ENCODE assay signal across 19 mouse cellular contexts in the genomic region with DNA sequence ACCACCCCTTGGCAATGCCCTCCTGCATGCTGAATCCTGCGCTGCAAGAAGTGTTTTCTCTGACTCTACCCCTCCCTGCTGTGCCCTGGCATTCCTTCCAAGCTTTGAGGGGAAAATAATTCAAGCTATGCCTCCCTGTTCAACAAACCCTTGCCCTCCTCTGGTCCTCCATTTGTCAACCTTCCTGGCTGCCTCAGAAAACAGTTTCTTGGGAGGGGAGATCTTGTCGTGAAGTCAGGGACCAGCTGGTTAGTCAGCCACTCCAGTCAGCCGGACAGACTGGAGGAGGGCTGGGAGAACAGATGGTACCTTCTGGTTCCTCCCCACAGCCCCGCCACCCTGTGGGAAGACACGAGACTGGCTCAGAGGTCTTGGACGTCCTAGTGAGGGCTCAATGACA. TPM values are rescaled to one million over a fixed set of nuclear protein-coding genes. Genes with fewer than 3 reads are reported as not detected.
DNase-seq lines count a peak whose midpoint lies in the region; ATAC-seq and TF ChIP-seq lines count a peak whose summit lies in the region.
"Had no signal": no experiment of that assay in that cellular context is flagged by ENCODE, and none has a peak within 500 bp of the region (broad histone marks: within the 10 kb centered on the region; RNA-seq: fewer than 3 reads in every experiment).

No protein-coding gene starts in this region.

- no peak overlapping the region for H3K4me2 ChIP-seq in kidney, embryonic 16.5 days (replicated peaks; ENCODE audit: low read depth, low read length)
- H3K4me2 ChIP-seq in stomach, embryonic 16.5 days (ENCODE audit: low read depth, low read length), result no peak overlapping the region
- H3K4me2 ChIP-seq in stomach, postnatal 0 days (replicated peaks; ENCODE audit: low read depth), result no peak overlapping the region
- H3K4me2 ChIP-seq: heart, embryonic 15.5 days had no signal

- H3K9ac ChIP-seq in kidney, embryonic 16.5 days (replicated peaks; ENCODE audit: low read length), result no peak overlapping the region
- H3K9ac ChIP-seq in stomach, embryonic 16.5 days (ENCODE audit: low read length), result peak overlapping the region; percentile 14; the same call in 1 of the 2 replicates
- no peak overlapping the region; the same call in 1 of the 2 replicates for H3K9ac ChIP-seq in stomach, postnatal 0 days (ENCODE audit: low read length)
- H3K9ac ChIP-seq: heart, embryonic 15.5 days; liver, embryonic 14.5 days had no signal

- no peak for TF ChIP-seq POLR2A in kidney, adult 2 months (IDR thresholded peaks at IDR 0.05; ENCODE audit: low read depth, low read length)

- H3K36me3 ChIP-seq in kidney, adult 2 months (ENCODE audit: control insufficient read depth, insufficient read depth, low read length), result peaks cover 5% of the 10 kb centered on the region; the same call in 1 of the 2 replicates
- peaks cover 6% of the 10 kb centered on the region for H3K36me3 ChIP-seq in kidney, embryonic 16.5 days (ENCODE audit: insufficient read depth, low read length)
- H3K36me3 ChIP-seq in stomach, embryonic 16.5 days (ENCODE audit: control insufficient read depth, insufficient read depth, low read length), result no peaks in the 10 kb centered on the region
- 0 out of 2 replicates have a peak, but pooled peaks cover 2% of the 10 kb centered on the region for H3K36me3 ChIP-seq in stomach, postnatal 0 days (ENCODE audit: control insufficient read depth, insufficient read depth, low read length)

- no peaks in the 10 kb centered on the region for H3K27me3 ChIP-seq in kidney, adult 2 months (replicated peaks; ENCODE audit: control insufficient read depth, insufficient read depth, low read length)
- no peaks in the 10 kb centered on the region for H3K27me3 ChIP-seq in kidney, embryonic 16.5 days (ENCODE audit: insufficient read depth, low read length)
- no peaks in the 10 kb centered on the region for H3K27me3 ChIP-seq in stomach, embryonic 16.5 days (ENCODE audit: control insufficient read depth, insufficient read depth, low read length)
- no peaks in the 10 kb centered on the region for H3K27me3 ChIP-seq in stomach, postnatal 0 days (ENCODE audit: control insufficient read depth, insufficient read depth, low read length)
- H3K27me3 ChIP-seq: heart, embryonic 15.5 days had no signal

- peaks cover 52% of the 10 kb centered on the region for H3K4me1 ChIP-seq in kidney, adult 2 months (ENCODE audit: control insufficient read depth, insufficient read depth, low read length)
- peaks cover 30% of the 10 kb centered on the region for H3K4me1 ChIP-seq in kidney, embryonic 16.5 days (ENCODE audit: insufficient read depth, low read length)
- peaks cover 35% of the 10 kb centered on the region for H3K4me1 ChIP-seq in stomach, embryonic 16.5 days (ENCODE audit: control insufficient read depth, insufficient read depth, low read length)
- H3K4me1 ChIP-seq in stomach, postnatal 0 days (replicated peaks; ENCODE audit: control insufficient read depth, insufficient read depth), result peaks cover 3% of the 10 kb centered on the region

- no peak for TF ChIP-seq CTCF in kidney, adult 2 months (conservative IDR thresholded peaks at IDR 0.05; ENCODE audit: insufficient read depth, insufficient read length, low read depth, low read length)
- TF ChIP-seq CTCF in stomach, postnatal 0 days (IDR thresholded peaks at IDR 0.05; ENCODE audit: low read depth), result no peak

- no peak for TF ChIP-seq EP300 in stomach, postnatal 0 days (optimal IDR thresholded peaks at IDR 0.05)

- H3K9me3 ChIP-seq in kidney, embryonic 16.5 days (ENCODE audit: low read length), result no peaks in the 10 kb centered on the region
- H3K9me3 ChIP-seq in stomach, embryonic 16.5 days (replicated peaks; ENCODE audit: control insufficient read depth, low read length), result no peaks in the 10 kb centered on the region
- no peaks in the 10 kb centered on the region for H3K9me3 ChIP-seq in stomach, postnatal 0 days (ENCODE audit: control insufficient read depth, low read length)
- H3K9me3 ChIP-seq: heart, embryonic 15.5 days; limb, embryonic 10.5 days had no signal

- no peak for DNase-seq in kidney, adult 2 months
- DNase-seq in stomach, postnatal 0 days (ENCODE audit: low spot score), result no peak
- peak; percentile 93 for DNase-seq in cerebellum, adult 9-11 months
- peak; percentile 35 for DNase-seq in telencephalon, adult 2 months (ENCODE audit: low read depth, low spot score)
- no peak for DNase-seq in adrenal gland, postnatal 4 days (ENCODE audit: low spot score in 2 of 2)
- DNase-seq in natural killer cell, adult 2 months (ENCODE audit: low spot score in 2 of 2), result no peak
- DNase-seq: adrenal gland, adult 8-10 months; heart, adult 18-20 months; kidney, adult 9 months; spleen, adult 18-20 months; thymus, postnatal 4 days had no signal

- ATAC-seq in kidney, embryonic 16.5 days (ENCODE audit: low FRiP score, low TSS enrichment), result no peak
- no peak for ATAC-seq in stomach, embryonic 16.5 days (ENCODE audit: insufficient read depth, low FRiP score)
- ATAC-seq in stomach, postnatal 0 days (ENCODE audit: low FRiP score, low TSS enrichment), result no peak
- ATAC-seq: CD4-positive, CD25-positive, alpha-beta regulatory T cell, adult 4 months; lung, postnatal 0 days had no signal

- peak overlapping the region; percentile 17; the same call in 1 of the 2 replicates for H3K27ac ChIP-seq in kidney, adult 2 months (ENCODE audit: insufficient read depth, low read depth, low read length)
- no peak overlapping the region for H3K27ac ChIP-seq in kidney, embryonic 16.5 days (ENCODE audit: low read length)
- H3K27ac ChIP-seq in stomach, embryonic 16.5 days (ENCODE audit: low read length), result no peak overlapping the region
- no peak overlapping the region for H3K27ac ChIP-seq in stomach, postnatal 0 days (replicated peaks)
- H3K27ac ChIP-seq: heart, embryonic 15.5 days; limb, embryonic 10.5 days; liver, embryonic 14.5 days had no signal

- no peak overlapping the region for H3K4me3 ChIP-seq in kidney, adult 2 months (ENCODE audit: insufficient read depth, low read depth, low read length)
- no peak overlapping the region for H3K4me3 ChIP-seq in kidney, embryonic 16.5 days (ENCODE audit: low read length)
- no peak overlapping the region for H3K4me3 ChIP-seq in stomach, embryonic 16.5 days (replicated peaks; ENCODE audit: low read length)
- H3K4me3 ChIP-seq in stomach, postnatal 0 days (ENCODE audit: low read depth, low read length), result no peak overlapping the region
- H3K4me3 ChIP-seq: heart, embryonic 15.5 days; limb, embryonic 10.5 days had no signal

- WGBS in kidney, adult 2 months, result 41% methylated on average over 6 of the region's 6 CpGs
- WGBS in kidney, embryonic 16.5 days, result 42% methylated on average over 6 of the region's 6 CpGs
- WGBS in stomach, embryonic 16.5 days, result 52% methylated on average over 6 of the region's 6 CpGs
- WGBS in stomach, postnatal 0 days, result 53% methylated on average over 6 of the region's 6 CpGs

RNA-seq across cellular contexts. Expression of gene Pdk2, which starts 3.8 kb away (rescaled TPM):
- 430 and 469 TPM in 2 replicates for polyA plus RNA-seq in kidney, adult 2 months (2012; rRNA removed)
- 72.3 and 85.2 TPM in 2 replicates for polyA plus RNA-seq in kidney, embryonic 16.5 days (2015; fragmentation: Nextera tagmentation; extraction: Ambion mirVana)
- 37.9 and 39.3 TPM in 2 replicates for polyA plus RNA-seq in stomach, embryonic 16.5 days (2015; fragmentation: Nextera tagmentation; extraction: Ambion mirVana)
- 29.8 and 39.0 TPM in 2 replicates for polyA plus RNA-seq in stomach, postnatal 0 days (2015; fragmentation: Nextera tagmentation; extraction: Ambion mirVana)
- 10 to 100 TPM; 59.8 to 69.3 TPM for total RNA-seq in adrenal gland, postnatal 4 days (2021)

RNA-seq across cellular contexts. Expression of gene Samd14, which starts 27.6 kb away (rescaled TPM):
- polyA plus RNA-seq in kidney, adult 2 months (2012; rRNA removed), result 3.2 and 3.7 TPM in 2 replicates
- polyA plus RNA-seq in kidney, embryonic 16.5 days (2015; fragmentation: Nextera tagmentation; extraction: Ambion mirVana), result 19.2 and 21.2 TPM in 2 replicates
- polyA plus RNA-seq in stomach, embryonic 16.5 days (2015; fragmentation: Nextera tagmentation; extraction: Ambion mirVana), result 14.7 and 15.9 TPM in 2 replicates
- polyA plus RNA-seq in stomach, postnatal 0 days (2015; fragmentation: Nextera tagmentation; extraction: Ambion mirVana), result 6.7 and 7.2 TPM in 2 replicates
- total RNA-seq in adrenal gland, postnatal 4 days (2021), result 10 to 100 TPM; 16.2 to 22.5 TPM

RNA-seq across cellular contexts. Expression of gene Itga3, which starts 39.3 kb away (rescaled TPM):
- 48.2 and 55.4 TPM in 2 replicates for polyA plus RNA-seq in kidney, adult 2 months (2012; rRNA removed)
- polyA plus RNA-seq in kidney, embryonic 16.5 days (2015; fragmentation: Nextera tagmentation; extraction: Ambion mirVana), result 25.5 and 25.8 TPM in 2 replicates
- polyA plus RNA-seq in stomach, embryonic 16.5 days (2015; fragmentation: Nextera tagmentation; extraction: Ambion mirVana), result 19.4 and 19.9 TPM in 2 replicates
- 15.6 and 17.0 TPM in 2 replicates for polyA plus RNA-seq in stomach, postnatal 0 days (2015; fragmentation: Nextera tagmentation; extraction: Ambion mirVana)
- 10 to 100 TPM; 28.9 to 37.0 TPM for total RNA-seq in adrenal gland, postnatal 4 days (2021)
- total RNA-seq: MEL had no signal

RNA-seq across cellular contexts. Expression of gene Ppp1r9b, which starts 46.5 kb away (rescaled TPM):
- polyA plus RNA-seq in kidney, adult 2 months (2012; rRNA removed), result 24.1 and 29.9 TPM in 2 replicates
- polyA plus RNA-seq in kidney, embryonic 16.5 days (2015; fragmentation: Nextera tagmentation; extraction: Ambion mirVana), result 9.9 and 10.7 TPM in 2 replicates
- polyA plus RNA-seq in stomach, embryonic 16.5 days (2015; fragmentation: Nextera tagmentation; extraction: Ambion mirVana), result 6.6 and 8.0 TPM in 2 replicates
- polyA plus RNA-seq in stomach, postnatal 0 days (2015; fragmentation: Nextera tagmentation; extraction: Ambion mirVana), result 4.9 and 5.4 TPM in 2 replicates
- total RNA-seq in adrenal gland, postnatal 4 days (2021), result 100 to 1,000 TPM; 108 to 113 TPM

Comparison
In these comparisons a context has a peak if more than half of its experiments do, and no peak if none do; other contexts are left out.
1. DNase-seq: peak in cerebellum, adult 9-11 months (single experiment) and telencephalon, adult 2 months (single experiment); none in kidney, adult 2 months (single experiment), stomach, postnatal 0 days (single experiment), adrenal gland, postnatal 4 days (0 of 2) and natural killer cell, adult 2 months (0 of 2).